Mouse (Mus musculus) fat pad, adult 2 months (tissue): ENCODE results near the gene Tiam2.

Experiments used
- DNase-seq: peaks from one replicate; pipeline ENCODE4 v3.0.0-alpha.2; 2011; ENCODE audit warnings: low read depth, low spot score; ENCODE audit errors: extremely low read depth

Gene Tiam2

DNA sequence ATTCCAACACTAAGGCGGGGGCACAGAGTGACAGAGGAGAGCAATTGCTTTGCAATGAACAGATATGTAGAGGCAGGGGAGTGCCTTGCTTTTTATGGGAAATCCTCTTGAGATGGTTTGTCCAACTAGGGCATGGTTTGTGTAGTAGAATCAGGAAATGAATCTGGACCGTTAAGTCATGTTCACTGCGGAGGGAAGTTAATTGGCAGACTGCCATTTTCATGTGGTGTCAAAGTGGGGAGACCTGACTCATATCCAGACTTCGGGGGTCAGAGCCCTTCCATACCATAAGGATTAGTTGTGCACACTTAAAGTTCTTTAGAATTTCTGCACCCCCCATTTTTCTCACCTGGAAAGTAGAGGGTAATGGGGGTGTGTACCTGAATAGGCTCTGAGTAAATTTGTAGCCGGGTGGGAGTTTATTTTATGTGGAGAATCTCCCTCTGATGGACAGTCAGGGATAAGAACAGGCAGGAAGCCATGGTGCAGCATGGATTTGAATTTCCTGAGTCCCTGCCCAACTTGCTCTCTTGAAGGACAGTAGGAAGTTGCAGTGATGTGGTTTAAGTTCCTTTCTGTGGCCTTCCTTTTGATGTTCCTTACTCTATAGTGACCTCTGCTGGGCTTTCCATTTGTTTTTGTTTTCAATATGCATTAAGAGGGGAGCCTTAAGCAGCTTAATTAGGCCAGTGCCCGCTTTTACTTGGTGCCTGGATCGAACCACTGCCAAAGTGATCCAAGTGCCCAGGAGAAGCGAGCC, 120.0 kb downstream of the Tiam2 start:
- DNase-seq = no peak

DNA sequence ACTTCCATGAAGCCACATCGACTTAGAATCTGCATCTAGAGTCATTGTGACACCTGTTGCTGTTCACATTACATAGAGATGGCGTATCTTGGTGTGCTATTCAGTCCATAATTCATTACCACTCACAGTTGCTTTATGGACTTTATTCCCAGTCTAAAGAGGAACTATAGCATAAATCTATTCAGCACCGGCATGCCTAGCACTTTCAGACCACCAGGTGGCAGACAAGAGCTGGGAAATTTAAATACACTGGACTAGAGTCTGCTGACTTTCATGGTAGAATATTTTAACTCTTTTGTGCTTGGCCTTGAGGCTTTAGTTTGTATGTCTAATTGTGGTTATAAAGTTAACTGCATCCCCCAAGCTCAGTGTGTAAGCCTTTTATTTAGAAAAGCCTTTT, 122.4 kb downstream of the Tiam2 start:
- DNase-seq = no peak

DNA sequence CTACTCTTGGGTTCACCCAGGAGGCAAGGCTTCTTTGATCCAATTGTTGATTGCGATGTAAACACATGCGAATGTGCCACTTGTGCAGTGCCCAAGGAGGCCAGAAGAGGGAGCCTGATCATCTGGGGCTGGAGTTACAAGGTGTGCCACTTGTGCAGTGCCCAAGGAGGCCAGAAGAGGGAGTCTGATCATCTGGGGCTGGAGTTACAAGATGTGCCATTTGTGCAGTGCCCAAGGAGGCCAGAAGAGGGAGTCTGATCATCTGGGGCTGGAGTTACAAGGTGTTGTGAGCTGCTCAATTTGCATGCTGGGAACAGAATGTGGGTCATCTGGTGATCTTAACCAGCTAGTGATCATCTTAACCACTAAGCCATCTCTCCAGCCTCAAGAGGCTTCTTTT, 124.7 kb downstream of the Tiam2 start:
- DNase-seq = peak; percentile 8

DNA sequence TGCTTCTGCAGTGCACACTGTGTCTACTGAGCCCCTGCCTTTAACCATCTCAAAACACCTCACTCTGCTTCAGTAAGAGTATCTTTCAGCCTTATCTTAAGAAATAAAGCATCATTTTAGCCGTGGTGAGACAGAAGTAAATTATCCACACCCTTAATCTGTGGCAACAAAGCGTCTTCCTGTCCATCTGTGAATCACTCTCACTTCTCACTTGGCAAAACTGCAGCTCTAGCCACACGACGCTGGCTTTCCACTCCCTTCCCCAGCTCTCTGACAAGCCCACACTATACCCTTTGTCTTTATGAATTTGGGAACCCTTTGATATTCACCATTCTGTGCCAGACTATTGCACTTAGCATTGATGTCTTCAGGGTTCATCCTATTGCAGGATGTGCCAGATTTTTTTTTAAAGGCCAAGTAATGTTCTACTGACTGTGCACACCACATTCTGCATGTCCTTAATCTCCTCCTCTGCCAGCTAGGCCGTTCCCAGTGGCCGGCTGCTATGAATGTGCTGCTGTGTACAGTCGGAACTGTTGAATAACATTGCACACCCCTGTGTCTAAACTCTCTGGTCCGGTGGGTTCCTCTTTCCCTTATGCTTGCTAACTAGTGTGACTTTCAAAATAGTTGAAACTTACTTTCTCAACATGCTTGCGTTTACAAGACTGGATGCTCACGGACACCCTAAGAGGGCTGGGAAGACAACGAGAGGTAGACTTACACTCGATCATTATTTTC, 126.4 kb downstream of the Tiam2 start:
- peak; percentile 21 for DNase-seq

DNA sequence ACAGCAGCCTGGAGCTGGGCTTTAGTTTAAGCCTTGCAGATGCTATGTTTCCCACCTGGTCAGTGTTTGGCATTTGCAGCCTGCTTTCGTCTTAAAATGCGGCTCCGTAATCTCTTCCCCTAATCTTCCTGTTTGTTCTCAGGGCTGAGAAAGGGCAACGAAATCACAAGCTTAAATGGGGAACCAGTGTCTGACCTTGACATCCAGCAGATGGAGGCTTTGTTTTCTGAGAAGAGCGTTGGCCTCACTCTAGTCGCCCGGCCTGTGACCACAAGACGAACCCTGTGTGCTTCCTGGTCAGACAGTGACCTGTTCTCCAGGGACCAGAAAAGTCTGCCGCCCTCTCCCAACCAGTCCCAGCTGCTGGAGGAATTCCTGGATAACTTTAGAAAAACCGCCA, 127.6 kb downstream of the Tiam2 start:
- no peak for DNase-seq

DNA sequence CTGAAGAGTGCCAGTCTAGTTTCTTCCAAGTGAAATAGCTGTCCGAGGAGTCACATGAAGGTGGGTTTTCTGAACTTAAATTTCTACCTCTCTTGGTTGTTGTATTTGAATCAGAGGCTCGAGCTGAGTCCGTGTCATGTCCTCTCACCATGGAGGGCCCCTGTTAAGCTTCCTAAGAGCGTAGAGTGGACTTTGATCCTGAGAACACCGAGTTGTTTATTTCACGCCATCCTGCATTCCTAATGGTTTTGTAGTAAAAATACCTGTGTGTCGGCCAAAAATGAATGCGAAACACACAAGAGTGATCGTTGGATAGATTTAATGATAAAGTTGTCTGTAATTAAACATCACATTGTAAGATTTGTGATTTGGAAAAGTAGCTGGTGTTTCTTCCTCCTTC, 128.5 kb downstream of the Tiam2 start:
- no peak for DNase-seq

DNA sequence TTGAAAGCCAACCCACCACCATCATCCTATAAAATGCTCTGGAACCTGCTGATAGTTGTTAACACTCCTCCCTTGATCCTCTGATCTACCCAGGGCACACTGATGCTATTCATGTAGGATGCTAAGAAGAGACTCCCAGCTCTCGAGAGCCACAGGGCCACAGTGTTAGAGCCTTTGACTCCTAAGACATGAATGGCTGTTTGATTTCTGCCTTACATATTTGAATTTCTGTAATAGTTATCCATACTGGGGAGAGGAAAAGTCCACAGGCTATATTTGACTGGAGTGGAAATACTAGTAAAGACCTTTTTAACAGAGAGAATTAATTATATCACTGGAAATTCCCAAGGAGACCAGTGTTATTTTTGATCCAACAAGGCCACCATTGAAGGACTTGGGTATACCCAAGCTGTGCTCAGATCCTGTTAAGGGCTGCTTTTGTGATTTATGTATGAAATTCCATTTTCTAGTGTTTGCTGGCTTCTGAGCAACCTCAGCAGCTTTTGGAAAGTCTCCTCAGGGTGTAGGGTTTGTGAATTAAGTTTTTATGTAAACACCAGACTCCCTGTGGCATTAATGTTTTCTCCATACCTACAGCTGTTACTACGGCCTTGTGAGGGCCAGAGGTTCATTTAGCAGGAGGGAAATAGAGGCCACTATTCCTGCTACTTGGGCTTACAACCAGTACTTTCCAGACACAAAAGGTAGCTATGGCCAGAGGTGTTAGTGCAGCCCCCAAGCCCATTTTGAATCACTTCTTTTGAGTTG, 131.7 kb downstream of the Tiam2 start:
- DNase-seq = no peak

DNA sequence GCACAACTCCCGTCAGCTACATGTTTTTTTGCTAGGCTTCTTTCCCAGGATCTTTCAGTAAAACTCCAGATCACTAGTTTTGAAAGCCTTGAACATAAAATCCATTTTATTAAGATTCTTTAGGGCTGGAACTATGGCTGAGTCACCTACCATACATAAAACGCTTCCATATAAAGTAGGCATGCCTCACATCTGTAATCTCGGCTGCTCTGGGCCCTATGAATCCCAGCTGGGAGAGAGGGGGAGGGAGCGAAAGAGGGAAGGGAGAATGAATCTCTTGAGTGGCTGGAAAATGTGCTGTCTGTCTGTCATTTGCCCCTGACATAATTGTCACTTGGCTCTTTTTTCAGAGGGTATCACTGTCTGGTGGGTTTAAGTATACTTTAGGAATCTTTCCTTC, 139.5 kb downstream of the Tiam2 start:
- DNase-seq = no peak

DNA sequence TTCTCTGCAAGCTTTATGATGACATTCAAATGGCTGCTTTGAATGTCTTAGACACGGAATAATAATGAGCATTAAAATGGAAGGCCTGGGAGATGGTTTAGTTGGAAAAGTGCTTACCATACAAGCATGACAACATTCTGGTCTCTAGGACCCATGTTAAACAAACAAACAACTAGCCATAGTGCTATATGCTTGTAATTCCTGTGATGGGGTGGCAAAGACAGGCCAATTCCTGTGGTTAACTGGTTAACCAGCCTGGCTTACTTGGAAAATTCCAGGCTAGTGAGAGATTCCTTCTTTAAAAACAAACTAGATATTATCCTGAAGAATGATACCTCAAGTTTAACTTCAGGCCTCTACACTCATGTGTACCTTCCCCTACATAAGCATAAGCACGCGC, 140.3 kb downstream of the Tiam2 start:
- no peak for DNase-seq

DNA sequence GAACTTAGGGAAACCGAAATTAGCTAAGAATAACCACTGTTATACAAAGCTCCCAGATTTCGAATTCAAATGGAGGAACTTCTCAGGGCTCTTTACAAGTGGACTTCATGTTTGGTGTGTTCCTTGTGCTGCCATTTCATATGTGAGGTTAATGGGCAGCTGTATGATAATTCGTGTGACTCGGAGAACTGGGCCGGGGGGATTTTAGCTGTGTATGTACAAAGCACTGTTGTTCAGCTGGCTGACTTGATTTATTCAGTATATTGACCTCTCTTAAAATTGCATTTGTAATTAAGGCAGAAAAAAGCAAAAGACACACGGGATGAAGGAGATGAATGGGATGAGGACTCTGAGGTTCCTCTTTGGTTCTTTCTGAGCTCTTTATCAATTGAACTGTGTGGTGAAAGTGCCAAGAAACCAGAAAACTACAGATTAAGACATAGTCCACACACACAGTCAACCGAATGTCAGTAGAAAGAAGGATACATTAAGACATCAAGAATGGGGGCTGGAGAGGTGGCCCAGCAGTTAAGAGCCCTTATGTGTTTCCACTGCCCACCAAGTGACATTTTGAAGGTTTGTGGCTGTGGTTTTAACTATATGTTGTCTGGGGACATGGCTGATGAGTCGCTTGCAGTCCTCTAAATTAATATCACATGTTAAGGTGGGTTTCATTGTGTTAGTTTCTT, 141.4 kb downstream of the Tiam2 start:
- no peak for DNase-seq

DNA sequence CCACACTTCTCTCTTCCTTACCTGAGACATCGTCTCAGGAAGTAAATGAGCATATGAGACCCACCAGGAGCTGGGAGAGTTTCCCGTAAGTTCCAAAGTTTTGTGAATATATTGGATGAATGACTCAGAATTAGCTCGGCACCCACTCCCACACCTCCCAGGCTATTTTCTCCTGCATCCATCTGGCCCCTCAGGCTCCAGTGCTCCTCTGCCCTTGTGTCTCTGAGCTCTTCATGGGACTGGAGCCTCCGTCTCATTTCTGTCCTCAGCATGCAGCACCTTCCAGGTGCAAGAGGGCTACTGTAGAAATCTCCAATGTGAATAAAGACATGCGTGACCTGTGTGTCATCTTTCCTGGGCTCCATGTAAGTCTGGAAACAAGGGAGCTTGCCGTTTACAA, 145.6 kb downstream of the Tiam2 start:
- no peak for DNase-seq

DNA sequence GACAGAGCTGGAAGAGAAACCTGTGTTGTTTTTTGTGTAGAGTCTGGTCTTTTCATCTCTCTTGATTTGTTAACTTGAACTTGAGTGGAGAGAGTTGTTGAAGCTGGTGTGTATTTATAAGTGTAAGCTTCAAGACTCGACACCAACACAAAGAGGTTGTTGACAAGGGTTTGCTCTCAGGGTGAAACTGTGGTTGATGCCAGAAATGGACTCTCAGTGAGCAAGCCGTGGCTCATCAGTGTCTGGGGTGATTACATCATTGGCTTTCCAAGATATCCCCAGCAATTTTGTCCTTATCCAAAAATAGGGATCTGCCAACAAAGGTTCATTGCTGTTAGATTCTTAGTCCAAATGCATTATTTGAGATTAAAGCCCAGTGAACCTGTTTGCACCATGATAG, 150.2 kb downstream of the Tiam2 start:
- DNase-seq = no peak

DNA sequence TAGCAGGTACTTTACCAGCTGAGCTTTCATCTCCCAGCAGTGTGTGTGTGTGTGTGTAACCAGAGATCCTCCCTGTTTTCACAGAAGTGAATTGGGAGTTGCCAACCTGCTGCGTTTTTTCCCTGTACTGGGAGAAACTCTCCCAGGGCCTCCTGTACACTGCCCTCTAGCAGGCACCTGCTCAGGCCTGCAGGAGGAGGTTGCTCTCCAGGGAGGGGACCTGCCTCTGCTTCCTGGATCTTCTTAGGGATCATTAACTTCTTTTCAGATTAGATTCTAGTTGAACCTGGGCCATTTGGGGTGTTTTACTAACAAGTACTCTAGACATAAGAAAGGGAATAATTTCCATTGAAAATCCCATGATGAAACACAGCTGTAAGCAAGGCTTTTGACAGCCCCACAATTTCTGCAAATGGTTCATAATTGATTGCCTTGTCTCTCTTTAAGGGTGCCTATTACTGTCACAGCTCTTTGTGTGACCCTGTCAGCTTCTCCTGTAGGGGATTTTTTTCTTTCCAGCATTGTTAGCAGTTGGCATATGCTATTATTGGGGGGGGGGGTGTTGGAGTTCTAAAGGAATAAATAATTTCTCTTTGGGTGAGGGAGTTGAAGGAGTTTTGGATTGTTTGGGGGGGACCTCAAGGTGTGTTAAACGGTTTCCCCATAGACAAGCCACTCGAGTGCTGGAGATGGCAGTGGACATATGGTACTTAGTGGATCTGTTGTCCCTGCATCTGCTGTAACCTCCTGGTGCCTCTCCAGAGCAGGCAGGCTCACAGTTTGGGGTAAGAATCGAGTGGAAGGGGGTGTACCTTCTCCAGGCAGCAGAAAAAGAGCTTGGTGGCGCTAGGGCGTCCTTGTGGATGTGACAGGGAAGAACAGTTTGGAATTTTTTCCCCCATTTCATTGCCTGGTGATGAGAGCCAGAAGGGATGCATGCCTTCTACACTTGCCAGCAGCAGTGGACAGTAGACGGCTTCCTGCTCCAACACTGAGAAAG, 155.5 kb downstream of the Tiam2 start:
- DNase-seq = no peak

DNA sequence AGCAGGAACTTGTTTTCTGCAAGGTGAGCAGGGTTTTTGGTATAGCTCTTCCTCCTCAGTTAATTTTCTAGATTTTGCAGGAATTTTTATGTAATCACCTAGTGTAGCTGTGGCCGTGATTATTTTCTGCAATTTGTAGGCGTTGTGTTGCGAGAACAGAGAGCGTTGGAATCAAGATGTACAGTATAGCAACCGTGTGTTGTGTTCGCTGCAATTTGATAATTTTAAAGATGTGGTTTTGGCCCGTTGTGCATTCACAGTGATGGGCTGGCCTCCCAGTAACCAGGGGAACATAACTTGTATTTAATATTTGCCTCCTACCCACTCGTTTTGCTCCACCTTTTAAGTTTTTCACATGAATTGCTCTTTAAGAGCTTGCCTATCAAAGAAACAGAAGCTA, 156.7 kb downstream of the Tiam2 start:
- no peak for DNase-seq

DNA sequence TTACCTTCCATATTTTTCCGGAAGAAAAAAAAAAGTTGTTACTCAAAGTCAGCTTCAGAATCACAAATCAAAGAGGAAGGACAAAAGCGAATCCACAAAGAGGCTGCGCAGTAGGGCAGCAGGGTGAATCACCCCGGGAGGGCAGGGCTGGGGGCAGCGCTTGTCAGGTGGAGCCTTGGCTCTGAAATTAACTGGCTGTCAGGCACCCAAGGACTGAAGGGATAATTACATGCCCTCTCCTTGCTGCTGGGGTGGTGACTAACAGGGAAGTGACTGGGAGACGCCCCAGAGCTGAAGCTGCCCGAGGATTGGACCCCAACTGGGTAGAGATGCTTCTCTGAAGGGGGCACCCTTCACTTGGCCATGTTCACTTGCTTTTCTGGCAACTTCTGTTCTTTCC, 159.5 kb downstream of the Tiam2 start:
- DNase-seq = no peak

DNA sequence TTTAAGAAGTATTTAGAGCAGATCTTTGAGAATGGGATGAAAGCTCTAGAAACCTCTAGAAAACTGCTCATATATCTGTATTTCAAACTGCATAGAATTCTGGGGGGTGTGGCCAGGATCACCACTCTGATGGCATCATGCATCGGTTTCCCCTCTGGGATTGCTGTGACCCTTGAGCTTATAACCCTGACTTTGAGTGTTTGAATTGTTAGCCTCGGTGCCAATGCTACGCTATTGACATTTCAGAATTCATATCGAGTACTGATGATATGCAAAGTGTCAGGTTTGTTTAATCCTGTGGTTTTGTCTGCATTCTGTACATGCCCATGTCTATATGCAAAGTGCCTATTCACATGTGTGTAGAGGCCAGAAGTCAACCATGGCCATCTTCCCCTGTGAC, 160.8 kb downstream of the Tiam2 start:
- no peak for DNase-seq

DNA sequence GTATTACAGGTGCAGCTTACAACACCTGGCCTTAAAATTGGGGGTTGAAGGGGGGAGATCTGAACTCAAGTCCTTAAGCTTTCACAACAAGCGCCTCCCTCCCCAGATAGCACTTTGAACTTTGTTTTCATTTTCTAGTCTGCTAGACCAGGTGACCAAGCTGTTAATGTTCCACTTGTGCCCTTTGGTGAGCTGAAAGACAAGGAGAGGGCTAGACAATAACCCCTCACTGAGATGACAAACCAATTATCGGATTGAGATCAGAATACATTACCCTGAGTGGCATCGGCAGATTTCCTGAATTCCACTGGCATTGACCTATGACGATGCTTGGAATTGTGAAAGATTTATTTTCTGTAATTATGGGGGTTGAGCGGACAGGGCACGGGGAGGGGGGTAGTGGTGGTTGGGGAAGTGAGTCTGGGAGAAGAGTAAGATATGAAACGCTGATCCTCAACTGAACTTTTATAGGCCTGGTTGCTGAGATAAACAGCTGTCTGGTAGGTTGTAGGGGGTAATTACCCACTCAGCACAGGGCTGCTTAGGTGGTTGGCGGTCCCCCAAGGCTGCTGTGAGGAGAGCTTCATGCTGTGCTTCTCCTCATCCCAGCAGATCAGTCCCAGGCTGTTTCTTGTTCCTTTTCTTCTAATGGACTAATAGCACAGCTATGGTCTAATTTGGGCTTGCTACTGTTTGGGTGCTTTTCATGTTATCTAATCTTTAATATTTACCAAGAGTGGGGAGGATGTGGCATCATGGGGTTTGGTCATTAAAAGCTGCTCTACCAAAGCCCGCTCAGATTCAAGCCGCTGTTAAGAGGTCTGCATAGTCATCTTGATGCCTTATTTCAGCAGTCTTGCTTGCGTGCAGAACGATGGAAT, 161.6 kb downstream of the Tiam2 start:
- DNase-seq = no peak

DNA sequence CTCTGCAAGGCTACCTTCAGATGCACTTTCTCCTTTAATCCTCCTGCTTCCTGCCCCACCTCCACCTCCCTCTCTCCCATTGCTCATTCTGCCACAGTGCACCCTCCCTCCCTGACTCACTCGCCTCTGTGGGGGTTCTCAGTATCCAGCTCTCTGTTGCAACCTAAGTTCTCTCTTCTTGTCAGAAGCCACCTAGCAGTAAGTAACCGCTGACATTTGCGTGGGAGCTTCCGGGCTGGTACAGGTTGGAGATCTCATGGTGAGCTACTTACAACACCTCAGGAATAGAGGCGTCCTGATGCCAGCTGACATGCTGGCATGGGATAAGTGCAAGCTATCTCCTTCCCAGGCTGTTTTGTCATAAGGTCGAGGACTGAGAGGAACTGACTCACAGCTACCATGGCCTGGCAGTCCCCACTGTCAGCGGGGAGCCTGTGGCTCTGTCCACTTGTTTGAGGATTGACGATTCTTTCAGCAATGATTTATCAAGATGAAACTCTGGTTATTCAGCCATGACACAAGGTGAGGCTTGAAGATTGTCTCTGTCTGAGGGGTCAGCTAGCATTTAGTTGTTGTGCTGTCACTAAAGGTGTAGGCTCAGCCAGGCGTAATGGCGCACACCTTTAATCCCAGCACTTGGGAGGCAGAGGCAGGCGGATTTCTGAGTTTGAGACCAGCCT, 164.0 kb downstream of the Tiam2 start:
- no peak for DNase-seq

DNA sequence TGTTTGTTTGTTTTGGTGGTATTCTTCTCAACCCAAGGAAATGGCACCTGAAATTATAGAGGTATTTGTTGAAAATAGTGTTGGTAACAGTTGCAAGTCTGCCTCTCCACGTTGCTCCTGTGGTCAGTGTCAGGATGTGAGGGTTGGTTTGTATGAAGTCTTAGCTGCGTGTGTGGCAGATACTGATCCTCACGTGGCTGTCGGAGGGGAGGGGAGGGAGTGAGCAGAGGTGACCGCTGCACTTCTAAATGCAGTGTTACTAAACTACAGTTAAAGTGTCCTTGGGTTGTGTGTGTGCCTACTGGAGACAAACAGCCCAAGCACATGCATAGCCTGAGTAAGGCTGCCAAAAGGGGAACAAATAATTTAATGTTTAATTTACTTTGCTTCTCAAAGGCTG, 164.7 kb downstream of the Tiam2 start:
- no peak for DNase-seq
